Mouse (Mus musculus): Measurements from ENCODE around the gene Gpr137c.

- TF ChIP-seq EP300 (IDR thresholded peaks at IDR 0.05) (no peak), CTCF (IDR thresholded peaks at IDR 0.05) (no peak)
These were observed 99.7 kb downstream of the Gpr137c start for GRCm38 (mm10) chr14:45319237-45319610.
